Mouse (Mus musculus) stomach, postnatal 0 days (tissue): ENCODE measurements around the gene Thsd7a.

ENCODE experiments used
- CTCF ChIP-seq: IDR thresholded peaks from 2 replicates; pipeline ENCODE4 v1.5.1; 2016; ENCODE audit warnings: antibody characterized with exemption, low read depth, mild to moderate bottlenecking, moderate library complexity
- EP300 ChIP-seq: optimal IDR thresholded peaks from 2 replicates; pipeline ENCODE3; 2016; ENCODE audit warnings: antibody characterized with exemption

GRCm38 (mm10) chr6:12544096-12544495 lies 205.1 kb downstream of the Thsd7a start:
- TF ChIP-seq EP300: no peak
- TF ChIP-seq CTCF: no peak
